Mouse (Mus musculus): ENCODE results near the gene Cct4.

Cct4 gene

DNA sequence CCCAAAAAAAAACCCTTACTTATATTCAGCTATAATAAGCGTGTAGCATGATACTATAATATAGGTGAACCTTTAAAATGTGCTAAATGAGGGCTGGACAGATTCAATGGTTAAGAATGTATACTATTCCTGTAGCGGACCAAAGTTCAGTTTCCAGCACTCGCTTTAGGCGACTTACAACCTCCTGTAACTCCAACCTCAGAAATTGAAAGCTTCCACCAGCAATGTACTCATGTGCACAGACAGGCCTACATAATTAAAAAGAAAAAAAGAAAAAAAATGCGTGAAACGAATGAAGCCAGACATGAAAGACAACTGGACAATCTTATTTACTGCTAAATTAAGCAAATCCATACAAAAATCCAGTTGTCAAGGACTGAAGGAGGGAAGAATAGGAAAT is 7.5 kb upstream of the Cct4 start:
- no peak for DNase-seq (ENCODE audit: low spot score)

DNA sequence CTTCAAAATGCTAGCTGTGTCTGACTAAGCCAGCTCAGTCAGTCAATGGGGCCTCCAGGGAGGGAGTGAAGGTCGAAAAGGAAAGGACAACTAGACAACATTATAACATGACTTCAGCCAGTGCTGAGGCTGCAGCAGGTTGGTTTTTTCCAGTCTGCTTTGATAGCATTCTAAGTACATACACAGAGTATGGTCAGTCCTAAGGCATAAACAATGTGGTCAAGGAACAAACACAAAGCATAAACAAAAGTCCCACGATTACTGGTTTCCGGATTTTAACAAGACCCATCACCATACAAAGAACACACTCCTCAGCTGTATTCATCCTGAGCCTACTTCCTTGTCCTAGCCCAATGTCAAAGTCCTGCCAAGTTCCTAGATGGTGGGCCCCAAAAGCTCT is 4.8 kb upstream of the Cct4 start:
- DNase-seq (ENCODE audit: low spot score), result no peak

DNA sequence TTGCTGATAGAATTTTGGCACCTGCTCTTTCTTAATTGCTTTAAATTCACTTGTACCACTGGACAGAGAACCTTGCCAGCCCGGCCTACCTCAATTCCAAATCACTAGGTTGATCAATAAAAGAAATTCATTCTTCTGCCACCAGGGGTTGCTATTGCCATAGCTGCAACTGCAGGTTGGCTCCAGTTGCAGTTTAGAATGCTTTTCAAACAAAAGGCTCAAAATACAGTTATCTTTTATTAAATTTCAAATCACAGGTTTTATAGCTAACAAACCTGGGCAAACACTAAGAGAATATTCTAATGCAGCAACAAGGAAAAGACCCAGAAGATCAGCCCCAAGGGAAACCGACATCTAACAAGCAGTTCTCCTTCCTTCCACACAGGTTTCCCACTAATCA is 3.0 kb upstream of the Cct4 start:
- DNase-seq (ENCODE audit: low spot score), result peak; percentile 82

DNA sequence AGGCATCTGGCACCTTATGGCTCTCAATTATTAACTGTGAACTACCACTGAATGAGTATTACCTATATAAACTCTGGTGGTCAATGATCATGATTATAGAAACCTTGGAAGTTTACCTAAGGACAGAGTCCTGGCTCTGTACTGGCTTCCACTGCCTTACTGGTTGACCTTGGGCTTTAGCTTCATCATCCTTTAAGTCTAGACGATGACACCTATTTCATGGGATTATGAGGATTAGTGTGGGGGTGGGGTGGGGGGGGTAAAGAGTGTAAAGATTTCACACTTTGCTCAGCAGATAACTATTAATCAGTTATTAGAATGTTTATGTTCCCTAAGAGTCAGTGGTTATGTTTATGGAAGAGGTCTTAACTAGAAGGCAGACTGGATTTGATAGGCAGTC is 533 bp upstream of the Cct4 start:
- no peak for DNase-seq (ENCODE audit: low spot score)

DNA sequence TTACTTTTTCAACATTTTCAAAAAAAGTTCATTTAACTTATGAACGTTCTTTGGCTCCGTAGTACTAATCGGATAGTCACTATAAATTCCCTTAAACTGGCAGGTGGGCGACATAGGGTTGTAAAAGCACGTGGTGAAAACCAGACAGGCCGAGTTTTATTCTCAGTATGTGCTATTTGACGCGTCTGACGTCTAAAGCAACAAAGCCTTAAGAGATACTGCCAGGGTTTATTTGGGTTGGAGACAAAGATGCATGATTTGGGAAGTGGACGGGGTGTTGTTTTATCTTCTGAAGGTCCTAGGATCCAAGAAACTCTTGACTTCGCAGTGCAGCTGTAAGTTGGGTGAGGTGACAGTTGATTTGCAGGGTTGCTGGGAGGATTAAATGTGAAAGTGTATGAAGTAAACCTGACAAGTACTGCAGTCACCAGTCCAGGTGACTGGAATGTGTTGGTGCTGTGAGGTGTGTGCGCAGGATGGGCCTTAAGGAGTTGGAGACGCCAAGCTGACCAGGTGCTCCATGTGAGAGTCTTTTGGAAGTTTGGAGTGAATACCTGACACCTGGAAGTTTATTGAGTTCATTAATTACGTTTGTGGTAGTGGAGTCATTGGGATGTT is 1.0 kb downstream of the Cct4 start:
- peak; percentile 33 for DNase-seq (ENCODE audit: low spot score)

DNA sequence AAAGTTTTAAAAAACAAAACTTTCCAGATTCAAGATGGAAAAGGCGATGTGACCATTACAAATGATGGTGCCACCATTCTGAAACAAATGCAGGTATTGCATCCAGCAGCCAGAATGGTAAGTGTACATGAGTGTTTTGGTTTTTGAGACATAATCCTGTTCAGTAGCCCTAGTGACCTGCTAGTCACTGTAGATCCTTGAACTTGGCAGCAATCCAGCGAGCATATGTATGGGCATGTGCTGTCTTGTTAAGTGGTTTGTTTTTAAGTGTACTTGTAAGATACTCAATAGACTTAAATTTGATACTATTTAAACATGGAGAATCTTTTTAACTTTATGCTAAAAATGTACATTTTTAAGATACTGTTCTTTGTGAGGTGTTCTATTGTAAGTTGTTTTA is 4.0 kb downstream of the Cct4 start:
- DNase-seq (ENCODE audit: low spot score), result no peak

DNA sequence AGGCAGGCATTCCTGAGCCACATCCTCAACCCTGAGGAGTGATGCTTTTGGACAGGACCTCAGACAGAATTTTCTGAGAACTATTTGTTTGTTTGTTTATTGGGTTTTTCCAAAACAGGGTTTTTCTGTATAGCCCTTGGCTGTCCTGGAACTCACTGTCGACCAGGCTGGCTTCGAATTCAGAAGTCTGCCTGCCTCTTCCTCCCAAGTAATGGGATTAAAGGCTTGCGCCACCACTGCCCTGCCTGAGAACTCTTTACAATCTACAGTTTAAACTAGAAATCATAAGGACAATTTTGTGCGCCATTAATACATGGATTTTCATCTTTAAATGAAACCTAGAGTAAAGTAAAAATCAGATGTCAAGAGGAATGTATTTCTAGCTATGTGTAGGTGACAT is 5.1 kb downstream of the Cct4 start:
- DNase-seq (ENCODE audit: low spot score), result no peak

DNA sequence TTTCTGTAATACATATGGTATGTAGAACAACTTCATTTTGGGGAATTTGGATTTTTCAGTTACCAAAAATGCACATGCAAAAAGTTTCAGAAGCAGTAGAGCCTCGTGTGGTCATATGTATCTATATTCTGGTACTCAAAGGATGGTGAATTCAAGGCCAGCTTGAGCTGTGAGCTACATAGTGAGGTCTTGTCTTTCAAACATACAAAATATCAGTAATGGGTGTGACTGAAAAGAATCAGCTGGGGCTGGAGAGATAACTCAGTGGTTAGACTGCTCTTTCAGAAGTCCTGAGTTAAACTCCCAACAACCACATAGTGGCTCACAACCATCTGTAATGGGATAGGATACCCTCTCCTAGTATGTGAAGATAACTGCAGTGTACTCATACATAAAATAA is 8.0 kb downstream of the Cct4 start:
- no peak for DNase-seq (ENCODE audit: low spot score)

DNA sequence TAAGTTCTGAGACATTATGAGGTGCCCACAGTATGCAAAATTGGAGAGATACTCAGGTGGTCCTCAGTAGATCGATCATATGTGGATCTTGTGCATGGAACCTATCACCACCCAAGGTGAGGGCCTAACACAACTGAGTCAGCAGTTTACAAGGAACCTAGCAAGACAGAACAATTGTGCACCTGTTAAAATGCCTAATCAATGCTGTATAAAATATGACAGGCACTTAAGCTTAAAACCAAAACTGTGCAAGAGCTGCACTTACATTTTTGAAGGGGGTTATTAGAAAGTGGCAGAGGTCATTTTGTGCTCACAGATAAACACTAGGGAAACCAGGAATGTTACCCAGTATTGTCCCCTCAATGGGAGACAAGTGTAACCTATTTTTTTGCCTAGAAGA is 15.0 kb downstream of the Cct4 start:
- DNase-seq (ENCODE audit: low spot score), result no peak

DNA sequence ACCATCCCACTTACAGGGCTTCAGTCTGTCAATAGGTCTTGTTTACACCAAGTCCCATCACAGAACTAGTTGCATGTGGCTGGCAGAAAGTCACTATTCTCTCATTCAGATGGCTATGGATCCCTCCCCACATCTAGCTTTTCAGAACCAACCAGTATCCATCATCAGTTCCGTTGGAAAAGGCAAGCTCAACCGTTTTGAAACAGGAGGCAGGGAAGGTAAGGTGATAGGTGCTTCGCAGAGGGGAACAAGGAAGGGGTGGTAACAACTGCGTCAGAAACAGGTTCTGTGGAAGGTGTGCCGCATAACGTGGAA is 16.8 kb downstream of the Cct4 start:
- no peak for DNase-seq (ENCODE audit: low spot score)

DNA sequence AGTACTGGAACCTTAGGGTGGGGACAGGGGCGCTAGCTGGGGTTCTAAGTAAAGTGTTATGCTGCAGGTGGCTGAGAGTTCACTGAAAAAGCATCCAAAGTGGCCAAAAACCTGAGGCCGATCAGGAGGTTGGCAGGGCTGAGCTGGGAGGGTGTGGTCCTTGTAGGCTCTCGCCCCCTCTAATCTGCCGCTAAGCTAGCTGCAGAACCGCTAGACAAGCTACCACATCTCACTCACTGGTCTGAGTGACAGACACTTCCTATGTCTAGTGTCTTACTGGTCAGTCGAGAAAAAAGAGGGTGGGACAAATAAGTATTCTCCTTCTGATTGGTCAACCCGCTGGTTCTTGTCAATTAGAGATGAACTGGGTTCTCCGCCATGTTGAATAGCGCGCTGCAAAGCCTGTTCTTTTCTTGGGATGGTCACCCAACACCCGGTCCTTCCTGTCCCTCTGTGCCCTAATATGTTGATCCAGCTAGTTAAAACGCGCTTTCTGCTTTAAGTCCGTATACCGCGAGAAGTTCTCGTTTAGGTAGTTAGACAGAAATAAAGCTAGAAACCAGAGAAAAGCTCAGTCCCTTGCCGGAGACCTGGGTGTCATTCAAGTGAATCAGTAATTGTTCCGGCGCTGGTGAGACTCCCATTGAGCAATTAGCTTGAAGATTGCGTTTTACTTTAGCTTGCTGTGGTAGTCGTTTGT is 17.3 kb downstream of the Cct4 start, which contains the start of gene Fam161a:
Gene Fam161a (plus strand): TSS at position 51 of the 700 bp plus-strand sequence.
- DNase-seq (ENCODE audit: low spot score), result peak; percentile 95

DNA sequence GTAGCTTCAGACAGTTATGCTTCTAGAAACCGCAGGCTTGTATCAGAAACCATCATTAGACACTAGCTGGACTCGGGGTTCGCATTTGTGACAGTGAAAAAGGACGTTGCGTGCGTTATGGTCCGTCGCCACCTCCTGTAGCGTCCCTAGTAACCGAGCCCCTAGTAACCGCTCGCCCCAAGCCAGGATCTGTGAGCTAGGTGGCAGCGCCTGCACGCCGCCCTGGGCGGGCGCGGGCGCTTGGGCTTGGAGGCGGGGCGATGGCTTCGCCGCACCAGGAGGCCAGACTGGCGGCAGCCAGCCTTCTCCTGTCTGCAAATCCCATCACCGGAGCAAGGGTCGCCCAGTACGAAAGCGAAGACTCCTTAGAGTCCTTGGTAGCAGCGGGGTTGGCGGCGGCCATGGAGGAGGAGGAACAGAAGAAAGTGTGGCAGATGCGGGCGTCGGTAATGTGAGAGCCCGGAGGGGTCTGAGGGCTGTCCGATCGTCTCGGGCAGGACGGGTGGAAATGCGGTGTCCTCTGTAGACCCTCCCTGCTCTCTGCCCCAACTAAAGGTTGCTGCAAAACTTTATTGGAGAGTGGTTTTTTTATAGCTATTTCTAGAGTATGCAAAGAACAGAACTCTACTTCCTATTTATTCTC is 18.0 kb downstream of the Cct4 start:
- peak; percentile 92 for DNase-seq (ENCODE audit: low spot score)

DNA sequence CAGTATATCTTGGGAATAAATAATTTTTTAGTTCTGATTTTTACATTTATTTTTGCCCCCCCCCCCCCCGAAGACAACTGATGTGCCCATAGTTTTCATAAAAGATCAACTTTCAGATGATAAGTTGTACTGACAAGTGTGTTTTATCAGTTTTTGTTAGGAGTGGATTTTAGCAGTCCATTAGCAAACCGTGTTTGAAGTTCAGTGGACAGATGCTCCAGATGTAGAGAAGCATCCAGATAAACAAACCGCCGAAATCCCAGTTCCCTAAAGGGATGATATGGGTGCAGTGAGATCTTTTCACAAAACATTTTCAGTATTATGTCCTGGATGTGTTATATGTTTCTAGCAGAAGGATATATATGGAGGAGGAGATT is 18.5 kb downstream of the Cct4 start:
- DNase-seq (ENCODE audit: low spot score), result no peak

DNA sequence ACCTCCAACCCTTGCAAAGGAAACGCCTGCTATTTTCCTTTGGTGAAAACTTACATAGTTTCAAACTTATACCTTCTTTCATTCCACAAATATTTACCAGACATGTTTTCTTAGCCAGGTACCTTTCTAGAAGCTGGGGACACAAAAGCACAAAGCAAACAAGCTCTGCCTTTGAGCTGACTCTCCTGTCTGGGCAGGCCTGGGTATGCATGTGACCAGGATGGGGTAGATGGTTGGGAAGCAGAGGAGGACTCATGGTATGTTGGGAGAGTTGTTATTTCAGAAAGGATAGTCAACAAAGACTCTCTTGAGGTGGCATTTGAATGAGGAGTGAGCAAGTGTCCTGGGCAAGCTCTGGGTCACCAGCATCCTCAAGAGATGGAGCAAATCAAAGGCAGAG is 22.8 kb downstream of the Cct4 start:
- no peak for DNase-seq (ENCODE audit: low spot score)

DNA sequence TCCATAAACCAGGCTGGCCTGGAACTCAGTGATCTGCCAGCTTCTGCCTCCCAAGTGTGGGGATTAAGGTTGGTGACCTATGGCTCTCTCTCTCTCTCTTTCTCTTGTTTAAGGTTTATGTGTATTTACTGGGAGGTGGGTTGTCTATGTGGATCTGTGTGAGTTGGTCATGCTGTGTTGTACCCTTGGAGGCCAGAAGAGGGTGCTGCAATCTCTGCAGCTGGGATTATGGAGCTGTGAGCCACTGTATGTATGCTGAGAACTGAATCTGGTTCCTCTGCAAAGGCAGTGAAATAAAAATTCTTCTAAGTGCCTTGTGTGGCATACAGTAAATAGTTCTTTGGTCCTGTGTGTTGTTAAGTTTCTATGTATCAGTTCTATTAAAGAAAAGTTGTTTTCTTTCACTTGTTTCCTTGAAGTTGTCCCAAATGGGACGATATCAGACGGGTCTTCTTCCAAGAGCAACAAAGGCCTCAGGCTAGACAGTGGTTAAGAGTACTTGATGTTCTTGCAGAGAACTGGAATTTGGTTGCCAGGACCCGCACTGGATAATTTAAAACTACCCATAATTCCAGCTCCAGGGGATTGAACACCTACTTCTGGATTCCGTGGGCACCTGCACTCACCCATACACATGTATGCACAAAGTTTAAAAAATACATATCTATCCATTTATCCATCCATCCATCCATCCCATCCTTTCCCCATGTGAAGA is 23.4 kb downstream of the Cct4 start:
- DNase-seq (ENCODE audit: low spot score), result no peak

DNA sequence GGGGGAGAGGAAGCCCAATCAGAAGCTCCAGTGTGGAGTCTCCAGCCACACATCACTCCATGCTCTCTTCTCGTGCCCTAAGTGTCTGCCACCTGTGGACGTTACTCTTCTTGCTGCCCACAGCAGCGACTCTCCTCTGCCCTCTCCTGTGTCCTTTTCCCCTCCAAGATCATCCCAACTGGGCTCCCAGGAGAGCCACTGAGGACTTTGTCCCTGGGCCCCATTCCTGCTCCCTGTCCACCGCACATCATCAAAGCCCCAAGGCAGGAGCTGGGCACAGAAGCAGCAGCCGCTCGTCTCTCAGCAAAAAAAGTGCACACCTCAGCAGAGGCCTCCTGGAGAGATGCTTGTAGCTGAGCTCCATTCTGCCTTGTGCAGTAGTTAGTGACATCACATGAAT is 24.7 kb downstream of the Cct4 start:
- no peak for DNase-seq (ENCODE audit: low spot score)

DNA sequence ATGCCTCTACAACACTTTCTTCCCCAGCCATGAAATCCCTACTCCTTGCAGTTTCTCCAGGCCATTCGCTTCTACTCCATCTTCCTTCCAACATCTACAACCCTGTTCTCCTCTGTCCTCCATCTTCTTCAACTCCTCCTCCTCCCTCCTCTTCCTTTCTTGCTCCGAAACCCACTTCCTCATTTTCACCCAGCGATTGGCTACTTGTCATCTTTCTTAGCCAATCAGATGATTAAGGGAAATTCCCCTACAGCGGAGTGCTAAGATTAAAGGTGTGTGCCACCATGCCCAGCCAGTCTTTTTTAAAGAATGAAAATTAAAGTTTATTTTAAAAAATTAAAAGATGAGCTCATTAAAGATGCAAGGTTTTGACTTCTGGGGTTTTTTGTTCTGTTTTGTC is 27.6 kb downstream of the Cct4 start:
- no peak for DNase-seq (ENCODE audit: low spot score)

DNA sequence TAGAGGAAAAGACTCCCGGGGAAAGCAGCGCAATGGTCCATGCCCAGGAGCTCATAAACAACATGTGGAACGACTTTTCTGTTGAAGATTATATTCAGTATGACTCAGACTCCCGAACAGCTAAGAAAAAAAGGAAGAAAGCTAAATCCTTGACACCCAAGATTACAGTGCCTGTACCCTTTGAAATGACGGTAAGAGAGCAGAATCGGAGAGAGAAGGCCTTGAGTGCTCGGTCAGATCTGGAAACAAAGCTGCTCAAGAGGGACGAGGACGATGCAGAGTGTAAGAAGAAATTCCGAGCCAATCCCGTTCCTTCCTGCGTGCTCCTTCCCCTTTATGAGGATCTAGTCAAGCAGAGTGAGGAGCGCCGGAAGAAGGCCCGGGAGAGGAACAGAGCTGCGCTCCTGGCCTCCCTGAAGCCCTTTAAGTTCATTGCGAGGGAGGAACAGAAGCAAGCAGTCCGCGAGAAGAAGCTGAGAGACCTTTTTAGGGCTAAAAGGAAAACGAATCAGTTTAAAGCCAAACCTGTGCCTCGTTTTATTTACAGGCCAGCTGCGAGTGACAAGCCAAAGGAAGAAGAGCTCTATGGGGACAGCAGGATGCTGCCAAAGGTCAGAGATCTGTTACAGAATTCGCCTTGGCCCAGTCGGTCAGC is 29.9 kb downstream of the Cct4 start:
- no peak for DNase-seq (ENCODE audit: low spot score)

DNA sequence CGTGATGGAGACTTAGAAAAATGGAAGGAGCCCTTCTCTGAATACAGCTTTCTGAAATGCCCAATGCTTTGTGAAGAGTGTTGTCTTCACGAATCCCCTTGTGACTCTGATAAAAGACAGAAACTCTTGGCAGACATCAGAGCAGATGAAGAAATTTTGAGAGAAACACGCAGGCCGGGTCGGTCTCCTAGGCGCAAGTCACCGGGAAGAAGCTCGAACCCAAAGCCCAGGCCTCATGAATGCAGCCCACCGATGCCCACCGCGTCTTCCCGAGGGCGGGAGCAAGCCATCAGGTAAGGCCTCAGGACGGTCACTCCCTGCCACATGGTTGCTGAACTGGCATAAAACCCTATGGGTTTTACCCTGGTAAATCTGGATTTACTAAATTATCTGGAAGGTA is 30.5 kb downstream of the Cct4 start:
- DNase-seq (ENCODE audit: low spot score), result no peak

DNA sequence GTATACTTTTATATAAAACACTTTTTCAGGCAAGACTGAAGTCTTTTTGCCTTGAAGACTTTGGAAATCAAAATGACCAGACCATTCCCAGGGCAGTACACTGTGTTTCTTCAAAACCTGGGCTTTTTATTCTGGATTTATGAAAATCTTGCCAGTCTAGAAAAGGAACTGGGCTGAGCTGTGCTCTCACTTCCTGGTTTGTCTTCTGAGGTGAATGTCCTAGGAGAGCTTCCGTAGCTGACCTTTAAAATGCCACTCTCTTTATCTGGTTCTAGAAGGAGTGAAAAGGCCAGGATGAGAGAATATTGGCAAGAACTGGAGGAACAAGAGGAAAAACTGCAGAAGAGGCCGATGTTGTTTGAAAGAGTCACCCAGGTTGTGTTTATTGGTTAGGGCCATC is 32.8 kb downstream of the Cct4 start:
- DNase-seq (ENCODE audit: low spot score), result no peak

DNA sequence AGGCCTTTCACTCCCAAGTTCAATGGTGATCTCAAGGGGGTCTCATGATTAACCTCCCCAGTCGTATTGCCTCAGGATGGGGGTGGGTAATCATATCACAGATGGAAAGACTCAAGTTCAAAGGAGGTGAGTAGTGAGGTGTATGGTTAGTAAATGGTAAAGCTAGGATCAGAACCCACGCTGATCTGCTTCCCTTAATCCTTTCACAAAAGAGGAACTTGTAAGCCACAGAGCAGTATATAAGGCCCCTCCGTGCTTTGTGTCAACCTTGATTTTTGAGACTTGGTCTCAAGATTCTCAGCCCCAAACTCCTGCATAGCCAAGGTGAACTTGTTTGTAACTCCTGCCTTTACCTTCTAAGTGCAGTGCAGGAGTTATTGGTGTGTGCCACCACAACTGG is 33.9 kb downstream of the Cct4 start:
- no peak for DNase-seq (ENCODE audit: low spot score)

DNA sequence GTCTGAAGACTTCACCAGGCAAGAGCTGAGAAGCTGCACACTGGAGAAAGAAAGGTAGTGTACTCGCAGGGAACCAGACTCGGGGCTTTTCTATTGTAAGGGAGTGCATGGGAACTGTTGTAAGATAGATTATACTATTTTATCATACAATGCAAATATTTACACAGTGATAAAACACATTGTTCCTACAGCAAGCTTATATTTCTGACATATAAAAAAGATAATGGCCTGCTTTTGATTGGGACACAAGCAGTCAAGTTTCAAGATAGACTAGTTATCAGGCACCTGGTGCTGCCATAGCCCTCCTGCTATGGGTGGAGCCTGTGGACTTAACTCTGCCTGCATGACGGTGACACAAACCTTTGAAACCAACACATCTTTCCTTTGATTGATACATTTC is 38.6 kb downstream of the Cct4 start:
- no peak for DNase-seq (ENCODE audit: low spot score)

DNA sequence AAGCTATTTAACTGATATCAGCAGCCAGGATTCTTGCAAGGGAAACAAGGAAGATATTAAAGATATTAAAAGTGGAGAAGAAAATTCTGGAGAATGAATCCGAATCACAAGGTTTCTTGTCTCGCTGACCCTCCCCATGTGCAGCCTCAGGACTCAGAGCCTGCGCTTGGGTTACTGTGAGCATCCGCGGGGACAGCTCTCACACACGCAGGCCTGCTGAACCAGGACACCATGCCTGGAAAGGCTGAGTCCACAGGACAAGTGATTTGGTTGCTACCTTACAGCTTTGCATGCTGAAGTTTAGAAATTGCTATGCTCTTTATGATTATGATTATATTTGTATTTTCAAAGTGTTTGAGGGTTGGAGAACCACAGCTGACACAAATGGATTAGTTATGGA is 39.1 kb downstream of the Cct4 start:
- DNase-seq (ENCODE audit: low spot score), result no peak
